13 mouse cellular contexts compared by ENCODE assay signal in the genomic region with DNA sequence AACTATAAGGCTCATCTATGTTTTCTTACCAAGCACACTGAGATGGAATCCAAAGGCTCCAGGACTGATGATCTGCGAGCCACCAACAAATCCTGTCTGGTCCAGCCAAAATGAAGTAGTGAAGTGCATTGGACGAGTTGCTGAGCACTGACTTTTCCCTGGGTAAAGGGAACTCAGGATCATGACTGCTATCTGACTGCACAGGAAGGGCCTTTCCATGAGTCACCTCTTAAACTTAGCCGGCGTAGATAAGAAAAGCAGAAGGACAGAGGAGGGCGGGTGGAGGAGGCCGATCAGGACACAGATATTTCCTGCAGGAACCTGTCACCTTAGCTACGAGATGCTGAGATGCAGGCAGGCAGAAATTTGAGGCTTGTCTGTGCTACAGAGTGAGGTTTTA. TPM values are rescaled to one million over a fixed set of nuclear protein-coding genes. Genes with fewer than 3 reads are reported as not detected.
DNase-seq lines count a peak whose midpoint lies in the region; ATAC-seq and TF ChIP-seq lines count a peak whose summit lies in the region.
"Had no signal": no experiment of that assay in that cellular context is flagged by ENCODE, and none has a peak within 500 bp of the region (broad histone marks: within the 10 kb centered on the region; RNA-seq: fewer than 3 reads in every experiment).

A gene (minus strand): TSS at position 207 of the 400 bp plus-strand sequence.

- no peak within 1 kb of the TSS for H3K9ac ChIP-seq in hindbrain, embryonic 16.5 days (ENCODE audit: low read depth, low read length)
- H3K9ac ChIP-seq: forebrain, embryonic 13.5 days had no signal

- TF ChIP-seq CTCF in gastrocnemius, adult 2 months (IDR thresholded peaks at IDR 0.05), result no peak

- peak within 1 kb of the TSS; percentile 23; the same call in 1 of the 2 replicates for H3K4me3 ChIP-seq in gastrocnemius, adult 2 months
- H3K4me3 ChIP-seq in macrophage (ENCODE audit: inconsistent target), result peak within 1 kb of the TSS; percentile 76
- no peak within 1 kb of the TSS for H3K4me3 ChIP-seq in hindbrain, embryonic 16.5 days (ENCODE audit: low read length)
- H3K4me3 ChIP-seq: forebrain, embryonic 13.5 days; layer of hippocampus, adult 2 months had no signal

- peaks cover 10% of the 10 kb centered on the region for H3K36me3 ChIP-seq in macrophage (ENCODE audit: inconsistent target)
- H3K36me3 ChIP-seq in hindbrain, embryonic 16.5 days (ENCODE audit: control insufficient read depth, insufficient read depth, low read length), result no peaks in the 10 kb centered on the region

- WGBS in macrophage (ENCODE audit: missing documents), result 2% methylated on average over 7 of the region's 7 CpGs
- 85% methylated on average over 7 of the region's 7 CpGs for WGBS in hindbrain, embryonic 16.5 days

- H3K27ac ChIP-seq in gastrocnemius, adult 2 months, result no peak within 1 kb of the TSS
- peak within 1 kb of the TSS; percentile 99 for H3K27ac ChIP-seq in macrophage
- no peak within 1 kb of the TSS for H3K27ac ChIP-seq in hindbrain, embryonic 16.5 days (ENCODE audit: low read depth, low read length)
- H3K27ac ChIP-seq: forebrain, embryonic 13.5 days; layer of hippocampus, adult 2 months had no signal

- H3K9me3 ChIP-seq in hindbrain, embryonic 16.5 days (ENCODE audit: control insufficient read depth, low read length), result no peaks in the 10 kb centered on the region
- H3K9me3 ChIP-seq: forebrain, embryonic 13.5 days had no signal

- intact Hi-C loops in gastrocnemius, adult 2 months (cut with DNase I), result no loop called here

- H3K27me3 ChIP-seq in hindbrain, embryonic 16.5 days (replicated peaks; ENCODE audit: control insufficient read depth, insufficient read depth, low read length), result no peaks in the 10 kb centered on the region
- H3K27me3 ChIP-seq: forebrain, embryonic 13.5 days had no signal

- ATAC-seq in granulocyte monocyte progenitor cell, adult 5-6 weeks (replicated peaks; ENCODE audit: poor library complexity, severe bottlenecking), result peak; percentile 84
- ATAC-seq in hindbrain, embryonic 16.5 days, result no peak
- ATAC-seq: forebrain, embryonic 13.5 days; midbrain, embryonic 16.5 days had no signal

- H3K4me2 ChIP-seq in hindbrain, embryonic 16.5 days (ENCODE audit: low read length), result no peak within 1 kb of the TSS
- H3K4me2 ChIP-seq: forebrain, embryonic 13.5 days had no signal

- H3K4me1 ChIP-seq in hindbrain, embryonic 16.5 days (ENCODE audit: control insufficient read depth, insufficient read depth, low read depth, low read length), result no peaks in the 10 kb centered on the region
- H3K4me1 ChIP-seq: forebrain, embryonic 13.5 days had no signal

- peaks cover 65% of the 10 kb centered on the region for H3K79me2 ChIP-seq in macrophage (ENCODE audit: inconsistent target)

- no peak for DNase-seq in gastrocnemius, adult 2 months
- no peak for DNase-seq in gastrocnemius, postnatal 25 days
- DNase-seq in NIH3T3 (ENCODE audit: low read depth), result peak; percentile 39
- no peak for DNase-seq in lung, postnatal 14 days
- no peak for DNase-seq in urinary bladder, adult 18-20 months (ENCODE audit: low spot score in 2 of 2)
- DNase-seq: kidney, adult 18-20 months; thymus, adult 2 months had no signal

RNA-seq across cellular contexts. Expression of the gene that starts here (rescaled TPM):
- under 1 TPM; 0.41 to 0.67 TPM for total RNA-seq in gastrocnemius, adult 2 months (2021)
- total RNA-seq in gastrocnemius, postnatal 25 days (2021), result under 1 TPM; 0.82 to 0.91 TPM
- total RNA-seq in granulocyte monocyte progenitor cell, adult 5-6 weeks (2014; fragmentation: Nextera tagmentation), result not detected in 2 replicates
- 0.04 and 0.10 TPM in 2 replicates for total RNA-seq in granulocyte monocyte progenitor cell, adult 5-6 weeks (2017)
- 100 to 1,000 TPM in 20 of 26 experiments, 10 to 100 TPM in 6; 26.3 to 225 (median 136) TPM for total RNA-seq in macrophage (2018; cell fraction: chromatin; rRNA removed)
- total RNA-seq in macrophage (2018; cell fraction: cytosol; rRNA removed), result 100 to 1,000 TPM; 577 to 982 (median 775) TPM
- total RNA-seq in macrophage (2018; cell fraction: nucleus; rRNA removed), result 1,000 to 10,000 TPM in 1 of 26 experiments, 100 to 1,000 TPM in 25; 108 to 1,011 (median 584) TPM
- polyA plus RNA-seq in macrophage (2018), result 541 to 857 TPM (median 783 TPM) in 3 replicates
- 1.2 and 2.2 TPM in 2 replicates for polyA plus RNA-seq in hindbrain, embryonic 16.5 days (2015; fragmentation: Nextera tagmentation; extraction: Ambion mirVana)

Comparison
In these comparisons a context has a peak if more than half of its experiments do, and no peak if none do; other contexts are left out.
1. RNA of the gene that starts here (polyA plus RNA-seq): 541 to 857 TPM in macrophage; 1.2 to 2.2 TPM in hindbrain, embryonic 16.5 days; every median in the first group is over 100 times any median in the second.
2. Peak in ATAC-seq in granulocyte monocyte progenitor cell, adult 5-6 weeks; RNA of the gene not detected or under 1 TPM.